In the genomic region with DNA sequence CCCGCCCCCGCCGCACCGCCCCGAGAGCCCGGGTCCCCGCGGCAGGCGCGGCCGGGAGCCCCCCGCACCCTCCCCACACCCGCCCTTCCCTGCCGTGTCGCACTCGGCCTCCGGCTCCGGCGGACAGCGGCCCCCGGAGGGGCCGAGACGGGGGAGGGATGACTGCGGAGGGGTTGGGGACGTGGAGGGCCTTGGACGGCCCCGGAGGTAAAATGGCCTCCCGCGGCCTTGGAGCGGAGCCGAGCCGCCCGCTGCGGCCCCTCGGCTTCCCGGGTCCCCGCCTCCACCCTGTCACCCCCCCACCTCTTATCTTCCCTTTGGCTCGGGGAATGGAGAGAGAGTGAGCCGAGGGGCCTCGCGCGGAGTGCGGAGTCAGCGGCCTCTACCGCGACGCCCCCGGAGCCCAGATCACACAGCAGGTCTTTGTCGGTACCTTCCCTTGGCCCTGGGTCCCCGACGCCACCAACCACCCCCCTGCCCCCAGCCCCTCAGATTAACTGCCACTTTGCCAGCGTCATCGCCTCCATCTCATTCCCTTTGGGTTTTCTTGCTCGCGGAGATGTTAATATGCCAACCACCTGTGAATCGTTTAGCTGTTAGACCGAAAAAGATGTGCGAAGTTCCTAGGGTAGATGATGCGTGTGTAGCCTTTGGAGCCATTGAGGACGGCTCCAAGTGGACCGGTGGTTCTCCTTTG, we compare ENCODE assay signal across 8 mouse cellular contexts. TPM values are rescaled to one million over a fixed set of nuclear protein-coding genes. Genes with fewer than 3 reads are reported as not detected.
DNase-seq lines count a peak whose midpoint lies in the region; ATAC-seq and TF ChIP-seq lines count a peak whose summit lies in the region.

No protein-coding gene starts in this region.

- no peak for DNase-seq in frontal cortex, postnatal 36 days (ENCODE audit: low spot score in 2 of 2)
- peak; percentile 74 for DNase-seq in adrenal gland, postnatal 25 days
- DNase-seq in embryonic facial prominence, embryonic 11.5 days (ENCODE audit: low spot score), result peak; percentile 66
- DNase-seq in kidney, postnatal 25 days, result peak; percentile 39 to 73
- DNase-seq in mesoderm, embryonic 11.5 days (ENCODE audit: low read depth, low spot score), result peak; percentile 55
- DNase-seq in spleen, adult 2 months (ENCODE audit: low read depth in 1 of 2, low spot score in 2 of 2), result peak in 1 of 2 experiments; percentile 19

- no peak for TF ChIP-seq CTCF in spleen, adult 2 months (IDR thresholded peaks at IDR 0.05; ENCODE audit: extremely low read depth, insufficient read depth, insufficient read length, insufficient replicate concordance)

- H3K9me3 ChIP-seq in embryonic facial prominence, embryonic 11.5 days (replicated peaks; ENCODE audit: control insufficient read depth, low read length), result no peaks in the 10 kb centered on the region
- H3K9me3 ChIP-seq in heart, embryonic 16.5 days (replicated peaks; ENCODE audit: control insufficient read depth, low read length), result no peaks in the 10 kb centered on the region

- peak; percentile 7 for ATAC-seq in frontal cortex, adult (ENCODE audit: low TSS enrichment)
- peak; percentile 24; the same call in 1 of the 2 replicates for ATAC-seq in embryonic facial prominence, embryonic 11.5 days (replicated peaks; ENCODE audit: insufficient number of reproducible peaks, low FRiP score, low TSS enrichment, low read depth)
- peak; percentile 66 for ATAC-seq in heart, embryonic 16.5 days (replicated peaks; ENCODE audit: extremely low read depth, insufficient read depth, low FRiP score)

- TF ChIP-seq POLR2A in spleen, adult 2 months (IDR thresholded peaks at IDR 0.05; ENCODE audit: low read depth, low read length), result no peak

- H3K4me3 ChIP-seq in embryonic facial prominence, embryonic 11.5 days (ENCODE audit: low read depth, low read length), result peak overlapping the region; percentile 98
- H3K4me3 ChIP-seq in heart, embryonic 16.5 days (ENCODE audit: low read length), result peak overlapping the region; percentile 92
- peak overlapping the region; percentile 75 for H3K4me3 ChIP-seq in spleen, adult 2 months (ENCODE audit: extremely low read depth, insufficient read depth, insufficient read length)

- H3K4me2 ChIP-seq in embryonic facial prominence, embryonic 11.5 days (ENCODE audit: low read depth, low read length), result peak overlapping the region; percentile 67
- peak overlapping the region; percentile 88 for H3K4me2 ChIP-seq in heart, embryonic 16.5 days (ENCODE audit: low read depth, low read length)

- no peaks in the 10 kb centered on the region for H3K27me3 ChIP-seq in embryonic facial prominence, embryonic 11.5 days (ENCODE audit: control insufficient read depth, insufficient read depth, low read length)
- H3K27me3 ChIP-seq in heart, embryonic 16.5 days (ENCODE audit: control insufficient read depth, insufficient read depth, low read length), result no peaks in the 10 kb centered on the region
- no peaks in the 10 kb centered on the region for H3K27me3 ChIP-seq in spleen, adult 2 months (ENCODE audit: control insufficient read depth, insufficient read depth, low read length)

- H3K36me3 ChIP-seq in embryonic facial prominence, embryonic 11.5 days (replicated peaks; ENCODE audit: control insufficient read depth, insufficient read depth, low read depth, low read length), result no peaks in the 10 kb centered on the region
- H3K36me3 ChIP-seq in heart, embryonic 16.5 days (ENCODE audit: control insufficient read depth, insufficient read depth), result no peaks in the 10 kb centered on the region
- H3K36me3 ChIP-seq in spleen, adult 2 months (ENCODE audit: control insufficient read depth, insufficient read depth, low read length), result no peaks in the 10 kb centered on the region

- peak overlapping the region; percentile 99 for H3K9ac ChIP-seq in embryonic facial prominence, embryonic 11.5 days (replicated peaks; ENCODE audit: low read length)
- peak overlapping the region; percentile 100 for H3K9ac ChIP-seq in heart, embryonic 16.5 days (ENCODE audit: low read length)

- H3K4me1 ChIP-seq in embryonic facial prominence, embryonic 11.5 days (ENCODE audit: control insufficient read depth, insufficient read depth, low read length), result no peaks in the 10 kb centered on the region
- H3K4me1 ChIP-seq in heart, embryonic 16.5 days (ENCODE audit: control insufficient read depth, insufficient read depth, low read length), result peaks cover 13% of the 10 kb centered on the region
- H3K4me1 ChIP-seq in spleen, adult 2 months (ENCODE audit: control insufficient read depth, insufficient read depth, insufficient read length), result peaks cover 2% of the 10 kb centered on the region

- H3K27ac ChIP-seq in embryonic facial prominence, embryonic 11.5 days (replicated peaks; ENCODE audit: low read depth, low read length), result peak overlapping the region; percentile 85
- peak overlapping the region; percentile 98 for H3K27ac ChIP-seq in heart, embryonic 16.5 days (ENCODE audit: low read length)
- peak overlapping the region; percentile 20; the same call in 1 of the 2 replicates for H3K27ac ChIP-seq in spleen, adult 2 months (ENCODE audit: insufficient read depth, low read length)

- WGBS in embryonic facial prominence, embryonic 11.5 days, result under 1% methylated on average over 37 of the region's 61 CpGs
- under 1% methylated on average over 42 of the region's 61 CpGs for WGBS in heart, embryonic 16.5 days
- under 1% methylated on average over 56 of the region's 61 CpGs for WGBS in spleen, adult 2 months

RNA-seq across cellular contexts. Expression of a gene that starts 0.9 kb away (rescaled TPM):
- total RNA-seq in adrenal gland, postnatal 25 days (2021), result 145 and 150 TPM in 2 replicates
- 112 and 123 TPM in 2 replicates for polyA plus RNA-seq in embryonic facial prominence, embryonic 11.5 days (2014; fragmentation: Nextera tagmentation; extraction: Ambion mirVana)
- 89.4 and 103 TPM in 2 replicates for polyA plus RNA-seq in heart, embryonic 16.5 days (2015; fragmentation: Nextera tagmentation; extraction: Ambion mirVana)
- polyA plus RNA-seq in spleen, adult 2 months (2012; rRNA removed), result 77.2 and 93.5 TPM in 2 replicates

Comparison
In these comparisons a context has a peak if more than half of its experiments do, and no peak if none do; other contexts are left out.
1. ATAC-seq: peak in every context shown above with its lines; median percentile 66 in heart, embryonic 16.5 days; 24 in embryonic facial prominence, embryonic 11.5 days; 7 in frontal cortex, adult.
2. DNase-seq: peak in adrenal gland, postnatal 25 days (single experiment), embryonic facial prominence, embryonic 11.5 days (single experiment), kidney, postnatal 25 days (2 of 2) and mesoderm, embryonic 11.5 days (single experiment); none in frontal cortex, postnatal 36 days (0 of 2).
3. H3K27ac ChIP-seq: peak in every context shown above with its lines; median percentile 98 in heart, embryonic 16.5 days; 85 in embryonic facial prominence, embryonic 11.5 days; 20 in spleen, adult 2 months.
4. Peak in every context shown above with its lines, with median percentiles within 50 percentile points of each other: H3K4me3 ChIP-seq.